Mouse (Mus musculus) forebrain, postnatal 0 days (tissue): ENCODE results near the gene Tpt1. TPM values are rescaled to one million over a fixed set of nuclear protein-coding genes. Genes with fewer than 3 reads are reported as not detected.
"Not testable (repeated sequence)": the region's sequence is repeated elsewhere in the genome, so short reads cannot be mapped to it uniquely, and the experiment has no call there.

ENCODE experiments used
- ATAC-seq: fragments of 200-750 bp; cut with Nextera tagmentation; 2 replicates; pipeline ENCODE4 v1.8.0; 2017; ENCODE audit warnings: mild to moderate bottlenecking, moderate library complexity
- DNase-seq: peaks from one replicate; pipeline ENCODE4 v3.0.0-alpha.2; 2015
- H3K27ac ChIP-seq: fragments of 300-500 bp; sonication (generic); 2 replicates; pipeline ENCODE4 v1.5.1; 2014; ENCODE audit warnings: low read depth, mild to moderate bottlenecking, antibody characterized with exemption, low read length, moderate library complexity, mixed read lengths
- H3K27me3 ChIP-seq: fragments of 300-500 bp; sonication (generic); 2 replicates; pipeline ENCODE4 v1.6.1; 2014; ENCODE audit warnings: mild to moderate bottlenecking, low read length, mixed read lengths; ENCODE audit not compliant: insufficient read depth
- H3K36me3 ChIP-seq: fragments of 300-500 bp; sonication (generic); 2 replicates; pipeline ENCODE4 v1.6.1; 2014; ENCODE audit warnings: mild to moderate bottlenecking, moderate library complexity; ENCODE audit not compliant: insufficient read depth
- H3K4me1 ChIP-seq: fragments of 300-500 bp; sonication (generic); 2 replicates; pipeline ENCODE4 v1.6.1; 2014; ENCODE audit warnings: antibody characterized with exemption; ENCODE audit not compliant: insufficient read depth
- H3K4me2 ChIP-seq: fragments of 300-500 bp; sonication (generic); 2 replicates; pipeline ENCODE4 v1.6.1; 2014; ENCODE audit warnings: low read depth, mild to moderate bottlenecking, moderate library complexity
- H3K4me3 ChIP-seq: fragments of 300-500 bp; sonication (generic); 2 replicates; pipeline ENCODE4 v1.5.1; 2014; ENCODE audit warnings: low read depth, low read length, mixed read lengths
- H3K9ac ChIP-seq: fragments of 300-500 bp; sonication (generic); 2 replicates; pipeline ENCODE4 v1.6.1; 2014; ENCODE audit warnings: mild to moderate bottlenecking
- H3K9me3 ChIP-seq: fragments of 300-500 bp; sonication (generic); 2 replicates; pipeline ENCODE4 v1.6.1; 2016; ENCODE audit warnings: low read length
- CTCF ChIP-seq: sonication (generic); IDR thresholded peaks from 2 replicates; pipeline ENCODE4 v1.5.1; 2016; ENCODE audit warnings: antibody characterized with exemption, control low read depth, low read depth
- WGBS: fragments of 180-500 bp; shearing (Covaris S2); extraction: QIAGEN DNeasy Blood & Tissue Kit; methylation state at CpG from one replicate; pipeline ENCODE4 v1.1.7; 2014; 5-methylcytosine and 5-hydroxymethylcytosine counted together
- polyA plus RNA-seq: library from polyadenylated mRNA; unstranded; fragments of >200 nt; fragmentation: Nextera tagmentation; extraction: Ambion mirVana; gene quantifications from 2 replicates; pipeline ENCODE4 v1.2.1, GENCODE M21; 2015
- total RNA-seq: library from RNA; depleted of rRNA; stranded (reverse); fragments of >200 nt; gene quantifications from 2 replicates; pipeline ENCODE4 v1.2.3, GENCODE M21; 2014

Tpt1 gene
- total and polyA plus RNA-seq, 2 experiments from 2014 or later: 708 to 738 TPM

GRCm38 (mm10) chr14:75820007-75820406 is 24.9 kb upstream of the Tpt1 start:
- DNase-seq (no peak), ATAC-seq (no peak)
- Histone ChIP-seq H3K4me2 (no peak overlapping the region), H3K9me3 (no peaks in the 10 kb centered on the region), H3K27me3 (no peaks in the 10 kb centered on the region), H3K4me1 (no peaks in the 10 kb centered on the region), H3K4me3 (no peak overlapping the region), H3K27ac (no peak overlapping the region), H3K36me3 (no peaks in the 10 kb centered on the region), H3K9ac (no peak overlapping the region)
- WGBS: 78% methylated on average over 5 of the region's 5 CpGs
- TF ChIP-seq CTCF: no peak

GRCm38 (mm10) chr14:75826851-75827410 is 18.0 kb upstream of the Tpt1 start:
- Histone ChIP-seq H3K4me3 (no peak overlapping the region), H3K36me3 (no peaks in the 10 kb centered on the region), H3K4me1 (peaks cover 9% of the 10 kb centered on the region), H3K9ac (no peak overlapping the region), H3K9me3 (no peaks in the 10 kb centered on the region), H3K27me3 (peaks cover 4% of the 10 kb centered on the region; the same call in 1 of the 2 replicates), H3K27ac (no peak overlapping the region), H3K4me2 (no peak overlapping the region)
- WGBS: 78% methylated on average over 3 of the region's 3 CpGs
- DNase-seq (no peak), ATAC-seq (no peak)
- no peak for TF ChIP-seq CTCF

- H3K4me2 ChIP-seq: 0 out of 2 replicates have a peak overlapping the region, but pooled peaks have one; percentile 74
- no peaks in the 10 kb centered on the region for H3K36me3 ChIP-seq
- H3K4me1 ChIP-seq: peaks cover 11% of the 10 kb centered on the region
- ATAC-seq: no peak
- no peak for TF ChIP-seq CTCF
- no peak overlapping the region for H3K9ac ChIP-seq
- H3K9me3 ChIP-seq: no peaks in the 10 kb centered on the region
- no peak overlapping the region for H3K27ac ChIP-seq
- no peak overlapping the region for H3K4me3 ChIP-seq
- WGBS: 47% methylated on average over 11 of the region's 11 CpGs
- no peak for DNase-seq
- H3K27me3 ChIP-seq: peaks cover 4% of the 10 kb centered on the region; the same call in 1 of the 2 replicates
These were observed 16.7 kb upstream of the Tpt1 start for GRCm38 (mm10) chr14:75828221-75828620.

- peak; percentile 96 for TF ChIP-seq CTCF
- peak; percentile 80 for ATAC-seq
- Histone ChIP-seq H3K27me3 (peaks cover 4% of the 10 kb centered on the region; the same call in 1 of the 2 replicates), H3K4me2 (peak overlapping the region; percentile 74), H3K27ac (no peak overlapping the region), H3K36me3 (no peaks in the 10 kb centered on the region), H3K4me1 (peaks cover 13% of the 10 kb centered on the region), H3K9me3 (no peaks in the 10 kb centered on the region), H3K4me3 (peak overlapping the region; percentile 30), H3K9ac (peak overlapping the region; percentile 45)
- 7% methylated on average over 32 of the region's 32 CpGs for WGBS
- peak; percentile 94 for DNase-seq
These were observed 15.8 kb upstream of the Tpt1 start for GRCm38 (mm10) chr14:75828866-75829806.

- H3K27ac ChIP-seq, H3K36me3 ChIP-seq, DNase-seq, H3K27me3 ChIP-seq, H3K9me3 ChIP-seq, H3K4me3 ChIP-seq, H3K9ac ChIP-seq, ATAC-seq: not testable (repeated sequence)
- Histone ChIP-seq H3K4me1 (peaks cover 14% of the 10 kb centered on the region), H3K4me2 (peak overlapping the region; percentile 74; the same call in 1 of the 2 replicates)
- WGBS: 46% methylated on average over 14 of the region's 14 CpGs
These were observed 15.1 kb upstream of the Tpt1 start for GRCm38 (mm10) chr14:75829817-75830216.

- Histone ChIP-seq H3K27me3 (peaks cover 4% of the 10 kb centered on the region; the same call in 1 of the 2 replicates), H3K4me1 (peaks cover 19% of the 10 kb centered on the region), H3K27ac (no peak overlapping the region), H3K36me3 (no peaks in the 10 kb centered on the region), H3K9me3 (no peaks in the 10 kb centered on the region), H3K4me2 (no peak overlapping the region), H3K4me3 (no peak overlapping the region), H3K9ac (no peak overlapping the region)
- DNase-seq: no peak
- no peak for ATAC-seq
- 93% methylated on average over 2 of the region's 2 CpGs for WGBS
- TF ChIP-seq CTCF: no peak
These were observed 12.9 kb upstream of the Tpt1 start for GRCm38 (mm10) chr14:75832031-75832430.

GRCm38 (mm10) chr14:75832982-75833381 is 11.9 kb upstream of the Tpt1 start:
- Histone ChIP-seq H3K27me3 (peaks cover 4% of the 10 kb centered on the region; the same call in 1 of the 2 replicates), H3K27ac (no peak overlapping the region), H3K9ac (no peak overlapping the region), H3K4me3 (no peak overlapping the region), H3K4me2 (peak overlapping the region; percentile 61), H3K9me3 (no peaks in the 10 kb centered on the region), H3K36me3 (no peaks in the 10 kb centered on the region), H3K4me1 (peaks cover 19% of the 10 kb centered on the region)
- DNase-seq: peak; percentile 49
- 10% methylated on average over 4 of the region's 4 CpGs for WGBS
- ATAC-seq: no peak
- no peak for TF ChIP-seq CTCF
